Mouse (Mus musculus): ENCODE results near the gene Gimap7.
A peak's percentile ranks its signal among the peaks of the same experiment; 100 is the strongest.
"Not testable (repeated sequence)": the region's sequence is repeated elsewhere in the genome, so short reads cannot be mapped to it uniquely, and the experiment has no call there.

The Gimap7 gene

DNA sequence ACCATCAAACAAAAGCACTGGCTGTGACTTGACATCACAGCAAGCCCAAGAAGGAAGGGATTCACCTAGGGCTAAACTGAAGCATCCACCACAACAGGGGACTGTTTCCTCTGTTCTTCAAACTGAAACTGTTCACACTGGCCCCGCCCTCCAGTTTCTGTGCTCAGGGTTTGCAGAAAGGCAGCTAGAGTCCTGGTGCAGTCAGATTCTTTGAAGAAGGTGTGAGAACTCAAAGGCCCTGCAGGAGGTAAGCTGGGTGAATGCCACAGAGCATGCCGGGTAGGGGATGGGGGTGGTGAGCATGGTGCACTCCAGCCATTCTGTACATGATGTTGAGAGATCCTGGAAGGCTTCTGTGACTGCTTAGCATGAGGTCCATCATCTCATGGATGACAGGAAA, at the start of gene Gimap7, which contains the start of gene Gm28053:
Gene Gimap7, plus strand, starts transcription at position 167 of the 400 bp plus-strand sequence.
Gene Gm28053, plus strand, starts transcription at position 153 of the 400 bp plus-strand sequence.
- no peak for DNase-seq (ENCODE audit: low read depth, low spot score)

DNA sequence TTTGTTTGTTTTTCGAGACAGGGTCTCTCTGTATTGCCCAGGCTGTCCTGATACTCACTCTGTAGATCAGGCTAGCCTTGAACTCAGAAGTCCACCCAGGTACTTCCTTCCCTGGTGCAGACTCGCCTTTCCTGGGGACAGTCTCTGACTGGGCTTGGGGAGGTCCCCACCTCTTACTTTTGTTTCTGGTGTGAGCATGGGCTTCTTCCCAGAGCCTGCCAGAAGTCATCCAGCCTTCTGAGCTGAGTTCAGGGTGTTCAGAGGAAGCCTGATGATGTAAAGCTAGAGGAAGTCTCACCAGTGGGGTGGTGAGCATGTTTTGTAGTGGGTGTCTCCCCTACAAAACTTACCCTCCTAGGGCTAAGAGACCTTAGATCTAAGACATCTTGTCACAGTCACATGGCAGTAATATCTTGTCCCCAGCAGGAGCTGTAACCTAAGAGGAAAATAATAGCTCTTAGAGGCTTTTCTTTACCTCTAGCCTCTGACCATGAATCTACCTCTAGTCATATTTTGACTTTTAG, 48.9 kb upstream of the Gimap7 start:
- DNase-seq (ENCODE audit: low read depth, low spot score), result no peak

DNA sequence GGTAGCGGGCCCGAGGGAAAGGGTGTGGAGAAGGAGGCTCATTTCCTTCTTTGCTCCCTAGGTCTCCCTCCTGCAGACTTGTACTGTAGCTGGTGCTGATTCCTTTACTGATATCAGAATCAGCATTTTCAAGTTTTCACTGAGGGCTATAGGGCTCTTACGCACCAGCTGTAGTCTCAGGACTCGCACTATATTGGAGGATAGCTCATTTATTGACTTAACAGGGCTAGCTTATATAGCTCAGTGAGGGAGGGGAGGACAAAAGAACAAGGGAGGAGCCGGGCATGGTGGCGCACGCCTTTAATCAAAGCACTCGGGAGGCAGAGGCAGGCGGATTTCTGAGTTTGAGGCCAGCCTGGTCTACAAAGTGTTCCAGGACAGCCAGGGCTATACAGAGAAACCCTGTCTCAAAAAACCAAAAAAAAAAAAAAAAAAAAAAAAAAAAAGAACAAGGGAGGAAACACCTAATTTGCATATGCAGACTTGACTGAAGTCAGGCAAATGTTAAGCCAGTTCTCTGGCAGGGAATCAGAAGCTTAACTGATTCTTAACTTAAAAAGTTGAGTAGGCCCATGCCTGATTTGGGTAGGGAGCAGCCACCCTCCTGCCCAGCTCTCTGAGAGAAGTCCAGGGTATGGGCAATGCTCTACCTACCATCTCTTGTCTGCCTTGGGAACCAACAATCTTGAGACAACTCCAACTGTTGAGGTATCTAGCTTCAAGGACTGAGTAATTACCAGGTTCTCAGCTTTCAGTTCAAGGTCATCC, 43.9 kb upstream of the Gimap7 start:
- DNase-seq (ENCODE audit: low read depth, low spot score), result no peak

DNA sequence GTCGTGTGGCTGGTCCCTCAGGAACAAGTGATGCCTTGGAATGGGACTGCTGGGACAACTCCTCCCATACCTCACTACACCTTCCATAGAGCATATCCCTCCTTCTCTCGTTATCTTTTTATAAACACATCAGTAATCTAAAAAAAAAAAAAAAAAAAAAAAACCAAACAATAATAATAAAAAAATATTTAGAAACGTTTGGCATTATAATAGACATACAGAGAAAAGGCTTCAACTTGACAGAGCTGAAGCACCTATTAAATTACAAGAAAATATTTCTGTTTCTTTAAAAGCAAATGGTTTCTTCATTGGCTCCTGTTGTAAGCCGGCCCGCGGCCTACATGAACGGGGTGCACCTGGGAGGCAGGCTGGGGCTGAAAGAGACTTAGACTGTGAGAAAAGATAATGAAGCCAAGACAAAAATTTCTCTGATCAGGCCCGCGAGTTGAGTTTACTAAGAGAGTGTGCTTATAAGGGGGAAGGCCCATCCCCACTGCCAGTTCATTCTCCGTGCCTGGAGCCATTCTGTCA, 43.0 kb upstream of the Gimap7 start:
- DNase-seq (ENCODE audit: low read depth, low spot score), result no peak

DNA sequence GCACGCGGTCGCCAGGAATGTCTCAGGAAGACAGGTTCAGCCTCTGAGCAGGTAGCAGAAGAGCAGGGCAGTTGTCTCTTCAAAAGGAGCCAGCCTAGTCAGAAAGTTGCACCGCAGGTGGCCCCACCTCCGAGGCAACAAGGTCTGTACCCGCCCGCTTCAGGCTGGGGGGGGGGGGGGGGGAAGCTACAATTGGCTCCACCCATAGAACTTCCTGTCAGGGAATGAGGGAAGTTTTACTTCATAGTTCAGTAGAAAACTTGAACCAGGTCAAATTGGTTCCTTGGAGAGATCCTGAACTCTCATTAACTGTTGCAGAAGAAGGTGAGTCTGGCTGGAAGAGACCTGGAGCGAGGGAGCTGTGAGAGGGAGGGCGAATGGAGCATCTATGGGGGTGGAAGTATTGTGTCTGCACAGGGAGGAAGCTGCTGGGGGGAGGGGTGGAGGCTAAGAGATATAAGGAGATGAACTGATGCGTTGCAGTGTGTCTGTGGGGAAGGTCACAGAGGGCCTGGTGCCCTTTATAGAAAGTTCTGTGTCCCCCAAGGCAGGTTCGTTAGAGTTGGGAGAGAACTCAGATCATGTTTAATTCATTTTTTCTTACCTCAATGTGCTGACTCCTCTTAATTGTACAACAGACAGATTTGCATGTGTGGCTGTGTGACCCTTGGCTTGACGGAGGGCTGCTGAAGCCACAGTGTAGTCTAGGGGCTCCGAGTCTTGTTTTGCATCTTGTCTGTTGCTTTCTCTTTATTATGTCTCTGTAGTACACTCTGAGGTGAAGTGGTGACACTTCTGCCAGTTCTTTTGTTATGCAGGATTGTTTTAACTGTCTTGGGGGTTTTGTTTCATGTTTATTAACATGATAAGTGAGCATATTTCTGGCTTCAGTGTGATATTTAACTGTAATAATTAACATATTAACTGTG, 42.2 kb upstream of the Gimap7 start, which contains the start of gene Gimap9:
Gene Gimap9, plus strand, starts transcription at position 199 of the 929 bp plus-strand sequence.
- DNase-seq (ENCODE audit: low read depth, low spot score), result peak; percentile 12

DNA sequence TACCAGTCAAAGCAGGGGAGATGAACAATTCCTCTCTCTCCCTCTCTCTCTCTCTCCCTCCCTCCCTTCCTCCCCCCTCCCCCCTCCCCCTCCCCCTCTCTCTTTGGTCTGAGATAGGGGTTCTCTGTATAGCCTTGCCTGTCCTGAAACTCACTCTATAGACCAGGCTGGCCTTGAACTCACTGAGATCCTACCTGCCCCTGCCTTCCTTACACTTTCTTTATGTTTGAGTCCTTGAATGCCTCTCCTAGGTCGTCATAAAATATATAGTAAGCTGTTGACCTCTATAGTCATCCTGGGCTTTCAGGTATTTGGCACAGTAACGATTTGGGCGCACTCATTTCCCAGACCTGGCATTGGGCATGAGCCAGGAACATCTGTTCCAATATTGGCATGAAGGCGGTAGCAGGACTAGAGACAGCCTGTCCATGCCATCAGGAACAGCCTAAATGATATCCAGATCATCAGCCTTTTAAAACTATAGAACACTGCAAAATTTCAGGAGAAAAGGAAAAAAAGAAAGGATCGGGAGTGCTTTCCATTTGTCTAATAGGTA, 41.5 kb upstream of the Gimap7 start:
- no peak for DNase-seq (ENCODE audit: low read depth, low spot score)

DNA sequence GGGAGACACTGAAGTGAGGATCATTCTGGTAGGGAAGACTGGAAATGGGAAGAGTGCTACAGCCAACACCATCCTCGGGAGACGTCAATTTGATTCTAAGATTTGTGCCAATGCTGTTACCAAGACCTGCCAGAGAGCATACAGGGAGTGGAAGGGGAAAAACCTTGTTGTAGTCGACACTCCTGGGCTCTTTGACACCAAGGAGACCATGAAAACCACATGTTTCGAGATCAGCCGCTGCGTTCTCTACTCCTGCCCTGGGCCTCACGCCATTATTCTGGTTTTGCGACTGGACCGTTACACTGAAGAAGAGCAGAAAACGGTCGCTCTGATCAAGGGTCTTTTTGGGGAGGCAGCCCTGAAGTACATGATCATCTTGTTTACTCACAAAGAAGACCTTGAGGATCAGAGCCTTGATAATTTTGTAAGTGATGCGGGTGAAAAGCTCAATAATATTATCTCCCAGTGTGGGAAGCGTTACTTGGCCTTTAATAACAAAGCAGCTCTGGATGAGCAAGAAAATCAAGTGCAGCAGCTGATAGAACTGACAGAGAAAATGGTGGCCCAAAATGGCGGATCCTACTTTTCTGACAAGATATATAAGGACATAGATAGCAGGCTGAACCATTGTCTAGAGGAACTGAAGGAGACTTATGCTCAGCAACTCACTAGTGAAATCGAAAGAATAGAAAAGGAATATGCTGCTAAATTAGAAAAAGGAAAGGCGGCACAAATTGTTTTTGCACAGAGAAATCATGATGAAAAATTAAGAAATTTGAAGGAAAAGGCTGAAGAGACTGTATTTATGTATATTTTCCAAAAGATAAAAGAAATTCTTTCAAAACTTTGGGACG, 40.7 kb upstream of the Gimap7 start:
- no peak for DNase-seq (ENCODE audit: low read depth, low spot score)

DNA sequence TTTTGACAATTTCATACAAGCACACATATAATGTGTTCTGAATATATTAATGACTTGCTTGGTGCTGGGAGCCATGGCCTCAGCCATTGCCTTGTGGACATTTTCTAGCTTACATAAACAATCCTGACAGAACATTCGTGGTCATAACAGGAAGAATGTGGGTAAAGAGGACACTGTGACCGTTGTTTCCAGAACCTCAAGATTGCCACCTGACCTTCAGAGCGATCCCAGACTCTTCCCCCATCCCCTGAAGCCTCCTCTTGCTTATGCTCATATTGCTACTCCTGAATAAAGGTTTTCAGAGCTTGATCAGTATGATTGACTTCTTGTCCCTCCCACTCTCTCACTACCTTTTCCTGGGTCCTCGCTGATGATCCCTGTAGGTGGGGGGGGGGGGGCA, 40.0 kb upstream of the Gimap7 start:
- DNase-seq (ENCODE audit: low read depth, low spot score), result no peak

DNA sequence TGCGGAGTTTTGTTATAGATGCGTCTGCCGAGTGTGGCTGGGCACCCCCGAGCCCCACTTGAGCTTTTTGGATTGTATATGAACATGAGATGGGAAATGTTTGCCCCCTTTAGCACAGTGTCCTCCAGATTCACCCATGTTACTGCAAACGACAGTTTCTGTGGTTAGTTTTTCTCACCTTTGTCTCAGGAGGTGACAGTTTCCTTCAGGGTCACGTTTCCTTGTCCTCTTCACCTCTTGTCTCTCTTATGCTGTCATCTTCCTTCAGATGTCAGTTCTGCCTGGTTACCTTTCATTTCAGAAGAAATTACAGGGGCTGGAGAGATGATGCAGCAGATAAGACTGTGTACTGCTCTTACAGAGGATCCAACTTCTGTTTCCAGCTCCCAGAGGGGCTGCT, 38.7 kb upstream of the Gimap7 start:
- no peak for DNase-seq (ENCODE audit: low read depth, low spot score)

DNA sequence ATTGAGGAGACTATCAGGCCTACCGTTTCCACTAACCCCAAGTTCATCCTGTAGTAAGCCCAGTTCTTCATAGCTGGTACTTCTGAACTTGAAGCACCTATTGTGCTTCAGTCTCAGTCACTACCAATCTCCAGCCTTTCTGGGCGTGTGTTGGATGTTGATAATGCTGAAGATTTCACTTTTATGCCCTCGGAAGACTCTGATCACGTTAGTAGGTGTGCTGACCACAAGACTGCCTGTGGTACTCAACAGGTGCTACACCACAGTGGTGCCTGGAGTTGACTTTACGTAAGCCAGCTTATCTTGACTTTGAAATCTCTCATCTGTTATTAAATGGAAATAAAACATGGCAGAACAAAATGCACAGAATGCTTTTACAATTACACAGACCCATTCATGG, 38.0 kb upstream of the Gimap7 start:
- DNase-seq (ENCODE audit: low read depth, low spot score), result no peak

DNA sequence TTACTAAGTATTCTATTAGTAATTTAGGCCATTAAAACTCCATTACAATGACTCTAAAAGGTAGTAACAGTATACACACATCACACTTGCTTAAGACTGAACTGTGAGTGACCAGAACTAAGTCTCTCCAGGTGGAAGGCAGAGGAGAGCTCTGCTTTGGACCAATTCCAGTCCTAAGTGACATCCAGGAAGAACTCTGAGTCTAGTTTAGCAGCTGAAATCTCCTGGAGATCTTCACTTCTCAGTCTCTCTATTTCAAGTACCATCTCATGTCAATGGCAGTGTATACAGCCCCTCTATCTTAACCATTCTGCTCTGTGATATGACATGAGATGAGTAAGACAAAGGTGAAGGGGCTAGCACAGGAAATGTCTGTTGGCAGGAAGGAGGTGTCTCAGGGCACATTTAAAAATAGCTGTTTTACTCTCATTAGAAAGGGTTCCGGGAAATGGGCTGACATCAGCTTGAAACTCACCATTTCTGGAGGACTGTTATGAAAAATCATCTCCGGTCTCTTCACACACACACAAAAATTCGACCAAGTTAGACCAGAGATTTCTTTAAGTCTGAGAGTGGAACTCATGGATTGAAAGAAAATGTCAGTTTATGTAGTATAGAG, 36.8 kb upstream of the Gimap7 start:
- no peak for DNase-seq (ENCODE audit: low read depth, low spot score)

DNA sequence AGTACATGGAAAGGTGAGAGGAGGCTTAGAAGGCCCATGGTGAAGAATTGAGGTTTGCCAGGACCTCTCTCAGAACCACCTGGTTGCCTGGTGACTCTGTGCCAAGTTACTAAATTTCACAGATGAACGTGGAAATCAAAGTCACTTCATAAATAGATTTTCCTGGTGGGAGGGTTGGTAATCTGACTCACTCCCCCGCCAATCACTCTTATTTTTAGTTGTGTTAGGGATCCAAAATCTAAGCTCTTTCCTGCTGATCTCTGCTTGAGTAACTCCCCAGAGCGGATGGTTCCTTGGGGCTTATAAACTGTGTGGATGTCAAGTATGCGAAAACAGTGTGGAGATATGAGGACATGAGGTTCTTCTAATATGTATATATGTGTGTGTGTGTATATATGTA, 36.1 kb upstream of the Gimap7 start:
- DNase-seq (ENCODE audit: low read depth, low spot score), result no peak

DNA sequence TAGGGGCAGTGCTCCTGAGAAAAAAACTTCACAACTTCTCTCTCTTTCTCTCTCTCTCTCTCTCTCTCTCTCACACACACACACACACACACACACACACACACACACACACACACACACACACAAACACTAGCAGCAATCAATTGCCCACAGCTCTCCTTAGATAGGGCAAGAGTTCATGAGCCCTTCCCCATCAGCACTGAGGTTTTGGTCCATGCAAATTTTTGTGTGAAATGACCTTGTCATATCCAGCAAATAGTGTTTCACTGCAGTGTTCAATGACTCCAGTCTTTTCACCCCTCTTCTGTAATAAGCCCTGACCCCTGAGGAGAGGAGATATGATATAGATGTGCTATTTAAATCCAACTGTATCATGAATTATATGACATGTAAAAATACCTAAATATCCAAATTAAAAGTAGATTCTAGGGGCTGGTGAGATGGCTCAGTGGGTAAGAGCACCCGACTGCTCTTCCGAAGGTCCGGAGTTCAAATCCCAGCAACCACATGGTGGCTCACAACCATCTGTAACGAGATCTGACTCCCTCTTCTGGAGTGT, 35.1 kb upstream of the Gimap7 start:
- not testable (repeated sequence) for DNase-seq (ENCODE audit: low read depth, low spot score)

DNA sequence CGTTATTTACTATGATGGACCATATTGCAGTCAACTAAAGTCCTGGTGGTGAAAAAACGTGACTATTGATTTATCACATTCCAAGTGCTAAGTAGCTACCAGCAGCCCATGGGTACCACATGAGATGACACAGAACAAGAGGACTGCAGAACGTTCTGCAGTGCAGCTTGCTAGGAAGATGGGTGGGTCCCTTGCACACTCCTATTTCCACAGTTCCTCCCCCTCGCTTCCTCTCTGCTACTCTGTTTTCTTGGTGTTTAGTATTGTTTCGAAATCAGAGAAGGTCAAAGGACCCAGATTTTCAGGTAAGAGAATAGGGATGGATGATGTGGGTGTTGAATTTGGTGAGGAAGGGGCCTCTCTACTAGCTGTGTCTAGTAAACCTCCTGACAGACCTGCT, 34.1 kb upstream of the Gimap7 start, which contains the start of gene Gimap4:
Gene Gimap4, plus strand, starts transcription at position 231 of the 400 bp plus-strand sequence.
- no peak for DNase-seq (ENCODE audit: low read depth, low spot score)

DNA sequence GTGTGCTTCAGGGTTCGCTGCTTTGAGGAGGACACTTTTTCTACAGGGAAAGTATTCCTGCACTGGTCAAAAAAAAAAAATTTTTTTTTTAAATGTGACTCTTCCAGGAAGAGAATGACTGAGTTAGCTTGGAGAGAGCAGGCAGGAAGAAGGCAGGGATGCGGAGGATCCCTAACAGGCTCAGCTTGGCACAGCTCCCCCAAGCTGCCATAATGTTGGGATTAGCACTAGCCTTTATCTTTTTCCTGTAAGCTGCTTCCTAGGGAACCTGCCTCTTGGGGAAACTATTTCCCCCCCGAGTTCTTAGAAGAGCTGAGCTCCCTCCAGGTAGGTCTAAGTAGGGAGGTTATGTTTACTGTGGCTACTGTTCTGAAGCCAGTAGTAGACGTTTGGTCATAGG, 33.6 kb upstream of the Gimap7 start:
- no peak for DNase-seq (ENCODE audit: low read depth, low spot score)

DNA sequence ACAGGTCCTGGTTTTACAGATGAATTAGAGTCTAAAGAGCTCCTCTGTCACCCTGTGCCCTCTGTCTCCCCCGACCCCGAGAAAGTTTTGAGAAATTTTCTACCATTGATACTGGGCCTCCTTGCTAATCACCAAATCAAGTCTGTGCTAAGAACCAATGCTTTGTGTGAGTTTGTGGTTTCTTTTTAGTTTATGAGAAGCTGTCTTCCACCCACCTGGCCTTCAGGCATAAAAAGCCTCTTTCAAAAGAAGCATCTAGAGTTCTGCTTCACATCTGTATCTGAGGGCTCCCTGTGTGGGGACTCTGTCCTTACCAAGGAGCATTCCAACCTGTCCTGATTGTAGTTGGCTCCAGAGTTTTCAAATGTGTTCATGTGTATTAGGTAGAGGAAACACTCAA, 33.2 kb upstream of the Gimap7 start:
- no peak for DNase-seq (ENCODE audit: low read depth, low spot score)

DNA sequence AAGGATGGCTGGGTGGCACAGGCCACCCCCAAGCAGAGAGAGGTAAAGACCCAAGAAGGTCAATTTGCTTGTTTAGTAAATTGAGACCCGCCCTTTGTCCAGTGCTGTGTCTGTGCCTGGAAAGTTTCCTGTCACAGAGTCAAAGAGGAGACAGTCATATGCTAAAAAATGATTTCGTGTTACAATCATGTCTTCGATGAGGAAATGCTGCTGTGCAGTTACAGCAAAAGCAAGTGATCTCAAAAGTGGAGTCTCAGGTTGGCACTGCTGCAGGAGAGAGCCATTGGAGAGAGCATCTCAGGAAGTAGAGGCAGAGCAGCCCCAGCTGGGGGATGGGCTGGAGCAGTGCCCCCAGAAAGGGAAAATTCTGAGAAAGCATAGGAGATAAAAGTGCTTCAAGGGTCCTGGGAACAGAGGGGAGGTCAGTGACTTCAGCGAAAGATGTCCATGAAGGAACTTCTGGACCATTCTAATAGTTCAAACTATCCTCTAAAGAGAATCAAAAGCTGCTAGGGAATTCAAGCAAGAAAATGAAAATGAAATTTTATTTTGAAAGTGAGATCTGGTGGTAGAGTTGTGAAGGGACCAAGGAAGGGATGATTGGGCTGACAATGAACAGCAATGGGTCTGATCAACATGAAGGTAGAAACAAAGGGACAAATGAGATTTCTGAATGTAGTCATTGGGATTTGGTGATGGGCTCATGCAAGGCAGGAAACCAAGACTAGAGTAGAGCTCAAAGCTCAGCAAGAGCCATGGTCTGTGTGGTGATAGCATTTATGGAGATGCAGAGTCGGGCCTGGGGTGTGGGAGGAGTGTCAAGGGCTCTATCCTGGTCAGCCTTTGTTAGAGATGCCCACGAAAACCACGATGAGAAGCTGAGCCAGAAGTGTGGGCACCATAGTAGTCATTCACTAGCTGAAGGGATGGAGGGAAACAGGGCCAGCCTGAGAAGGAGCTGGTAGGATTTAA, 32.4 kb upstream of the Gimap7 start:
- no peak for DNase-seq (ENCODE audit: low read depth, low spot score)

DNA sequence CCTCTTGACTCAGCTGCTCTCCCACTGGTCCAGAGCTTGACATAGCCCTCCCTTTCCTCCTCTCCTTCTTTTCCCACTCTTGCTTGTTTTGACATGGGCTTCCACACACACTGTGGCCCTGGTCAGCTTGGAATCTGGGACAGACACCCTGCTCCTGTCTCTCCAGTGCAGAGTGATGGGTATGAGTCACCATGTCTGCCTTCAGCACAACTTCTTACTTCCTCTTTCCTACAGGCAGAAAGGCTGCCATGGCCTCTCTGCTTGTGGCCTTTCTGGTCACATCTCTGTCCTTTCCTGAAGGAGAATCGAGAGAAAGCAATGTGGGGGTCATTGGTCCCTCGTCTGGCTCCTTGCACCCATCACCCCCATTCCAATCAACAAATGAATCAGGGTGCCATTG, 31.3 kb upstream of the Gimap7 start:
- DNase-seq (ENCODE audit: low read depth, low spot score), result no peak

DNA sequence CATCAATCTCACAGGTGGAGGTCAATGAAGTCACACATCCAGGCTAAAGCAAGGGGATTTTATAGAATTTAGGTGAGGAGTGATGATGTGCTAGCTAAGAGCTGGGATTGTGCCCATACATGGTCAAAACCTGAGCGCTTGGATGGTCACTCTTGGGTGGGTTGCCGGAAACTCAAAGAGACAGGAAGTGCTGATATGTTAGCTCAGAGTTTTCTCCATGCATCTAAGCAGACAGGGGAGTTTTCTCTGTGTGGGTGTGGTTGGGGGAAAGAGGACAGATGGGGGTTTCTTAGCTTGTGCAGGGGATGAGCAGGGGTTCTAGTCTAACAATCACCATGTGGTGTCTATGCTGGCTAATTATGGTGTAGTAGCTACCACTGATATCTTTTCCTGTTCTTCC, 29.1 kb upstream of the Gimap7 start:
- DNase-seq (ENCODE audit: low read depth, low spot score), result no peak

Measured in forelimb bud, embryonic 11.5 days (tissue).